Mouse (Mus musculus) embryo, embryonic 10 days (tissue): ENCODE measurements around the gene Kcnip4.

ENCODE experiments used
- DNase-seq: peaks from one replicate; pipeline ENCODE4 v3.0.0-alpha.2; 2015; ENCODE audit warnings: low spot score

Gene Kcnip4

DNA sequence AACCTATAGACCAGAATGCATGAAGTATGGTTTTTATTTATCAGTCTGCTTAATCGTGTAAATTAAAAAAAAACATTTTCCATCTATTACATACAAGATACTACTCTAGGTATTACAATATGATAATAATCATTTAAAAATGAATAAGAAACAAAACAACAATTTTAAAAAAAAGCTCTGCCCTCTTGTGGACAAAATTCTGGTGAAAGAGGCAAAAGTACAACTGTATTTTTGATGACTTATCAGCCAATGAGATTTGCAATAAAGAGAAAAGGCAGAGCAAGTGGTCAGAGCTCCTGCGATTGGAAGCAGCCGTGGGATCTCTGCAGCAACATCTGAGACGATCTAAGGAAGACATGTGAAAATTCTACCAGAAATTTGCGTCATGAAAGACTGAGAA is 172.6 kb downstream of the Kcnip4 start:
- no peak for DNase-seq

DNA sequence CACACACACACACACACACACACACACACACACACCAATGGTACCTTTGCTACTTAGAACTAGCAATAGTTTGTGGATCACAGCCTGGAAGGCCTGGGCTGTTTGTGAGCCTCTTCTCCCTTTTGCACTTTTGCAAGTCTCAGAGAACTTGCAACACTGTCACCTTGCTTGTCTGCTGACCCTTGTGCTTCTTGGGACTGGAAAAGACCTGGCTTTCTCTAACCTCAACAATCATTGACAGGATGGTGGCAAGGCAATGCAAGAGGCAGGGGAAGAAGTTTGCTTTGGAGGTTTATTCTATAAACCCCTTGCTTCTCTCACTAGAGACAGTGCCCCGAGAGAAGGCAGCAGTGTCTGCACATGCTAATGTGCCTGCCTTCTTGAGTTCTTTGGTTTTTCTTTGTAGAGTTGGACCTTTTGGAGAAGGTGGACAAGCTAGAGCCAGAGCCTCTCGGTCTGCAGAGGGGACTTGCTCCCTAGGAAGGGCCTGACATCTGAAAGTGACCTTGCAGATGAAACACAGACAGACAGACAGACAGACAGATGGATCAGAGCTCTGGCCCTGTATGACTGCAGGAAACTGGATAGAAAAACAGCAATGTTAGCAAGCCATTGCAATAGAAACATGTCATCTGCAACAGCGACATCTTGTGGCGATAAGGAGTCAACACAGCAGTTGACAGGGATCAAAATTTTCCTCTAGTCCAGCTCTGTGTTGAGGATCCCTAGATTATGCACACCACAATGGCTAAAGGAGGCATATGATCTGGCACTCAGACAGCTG is 174.4 kb downstream of the Kcnip4 start:
- DNase-seq: peak; percentile 82

GRCm38 (mm10) chr5:49349541-49349940 is 175.2 kb downstream of the Kcnip4 start:
- no peak for DNase-seq

- no peak for DNase-seq
Observed at GRCm38 (mm10) chr5:49348511-49348910, 176.2 kb downstream of the Kcnip4 start.

DNA sequence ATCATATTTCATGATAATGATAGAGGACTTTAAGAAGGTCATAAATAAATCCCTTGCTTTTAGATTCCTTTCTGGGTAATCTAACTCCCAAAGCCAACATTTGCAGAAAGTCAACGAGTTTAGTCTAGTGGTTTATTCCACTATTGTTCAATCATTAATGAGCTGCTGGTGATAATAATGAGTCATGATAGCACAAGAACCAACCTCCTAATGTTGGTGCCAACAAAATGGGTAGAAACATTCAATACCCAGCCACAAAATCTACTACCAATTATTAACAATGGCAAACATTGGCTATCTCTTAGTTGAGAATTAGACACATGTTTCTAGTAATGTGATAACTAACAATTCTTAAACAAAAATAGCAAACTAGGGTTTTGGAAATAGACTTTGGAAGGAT is 180.1 kb downstream of the Kcnip4 start:
- no peak for DNase-seq

DNA sequence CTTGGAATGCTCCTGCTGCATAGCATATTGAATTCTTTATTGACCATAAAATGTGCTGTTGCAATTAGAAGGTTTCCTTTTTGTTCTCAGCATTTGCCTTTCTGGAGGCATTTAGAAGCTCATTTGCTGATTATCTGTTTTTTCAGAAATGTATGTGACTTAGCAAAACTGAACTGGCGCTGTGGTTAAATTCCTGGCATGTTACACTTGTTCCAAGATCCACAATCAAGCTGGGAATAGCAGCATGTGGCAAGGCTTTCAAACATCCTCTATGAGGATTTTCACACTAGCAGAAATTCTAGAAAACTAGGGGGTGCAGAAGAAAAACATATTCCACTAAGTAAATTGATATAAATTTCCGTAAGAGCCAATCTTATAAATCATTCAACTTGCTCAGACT is 187.5 kb downstream of the Kcnip4 start:
- DNase-seq: no peak

- no peak for DNase-seq
Observed at GRCm38 (mm10) chr5:49333063-49333462, 191.6 kb downstream of the Kcnip4 start.

GRCm38 (mm10) chr5:49329023-49329422 is 195.7 kb downstream of the Kcnip4 start:
- DNase-seq: no peak

DNA sequence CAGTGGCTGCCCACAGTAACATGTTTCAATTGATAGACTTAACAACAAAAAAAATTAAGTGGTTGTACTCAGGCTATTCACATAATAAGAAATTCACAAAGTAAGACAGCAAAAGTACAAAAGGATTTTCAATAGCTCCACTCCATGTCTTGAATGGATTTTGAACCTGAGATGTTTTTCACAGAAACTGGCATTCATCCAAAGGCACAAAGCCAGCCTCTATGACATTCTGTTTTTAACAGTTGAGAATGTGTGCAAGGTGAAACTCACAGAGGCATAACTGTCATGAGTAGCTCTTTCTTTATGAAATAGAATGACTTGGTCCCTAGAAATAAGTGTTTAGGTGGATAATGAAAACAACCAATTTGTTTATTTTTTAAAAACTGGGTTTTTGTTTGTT is 206.0 kb downstream of the Kcnip4 start:
- DNase-seq: no peak

DNA sequence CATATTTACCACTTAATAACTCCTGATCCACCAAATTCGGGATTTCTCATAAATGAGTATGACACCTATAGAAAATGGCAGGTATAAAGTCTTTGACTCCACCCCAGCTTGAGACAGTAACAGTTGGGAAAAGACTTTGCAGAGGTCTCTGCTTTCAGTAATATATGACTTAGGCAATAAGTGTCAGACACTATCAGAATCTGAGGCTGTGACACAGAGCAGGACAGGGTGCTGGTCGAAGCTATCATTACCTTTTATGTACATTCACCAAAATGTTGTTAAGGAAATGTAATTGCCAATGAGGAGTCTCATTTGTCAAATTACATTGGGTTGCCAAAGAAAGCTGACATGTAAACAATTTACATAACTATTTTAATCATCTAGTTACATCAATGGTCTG is 206.8 kb downstream of the Kcnip4 start:
- DNase-seq: no peak

DNA sequence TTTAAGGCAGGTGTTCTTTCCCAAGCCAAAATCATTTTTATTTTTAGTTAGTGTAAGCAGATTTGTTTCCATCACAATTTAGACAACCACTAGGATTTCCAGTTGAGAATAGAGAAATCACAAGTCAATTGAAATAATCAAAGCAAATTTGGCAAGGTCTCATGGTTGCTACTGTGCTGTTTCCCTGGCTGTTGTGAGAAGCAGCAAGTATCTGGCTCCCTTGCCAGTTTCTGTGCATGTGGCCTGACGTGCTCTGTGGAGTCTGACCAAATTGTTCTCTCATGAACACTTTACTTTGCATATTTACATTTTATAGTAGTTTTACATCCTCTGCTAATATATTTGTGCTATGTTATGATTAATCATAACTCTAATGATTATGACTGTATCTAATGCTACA is 217.9 kb downstream of the Kcnip4 start:
- DNase-seq: no peak

DNA sequence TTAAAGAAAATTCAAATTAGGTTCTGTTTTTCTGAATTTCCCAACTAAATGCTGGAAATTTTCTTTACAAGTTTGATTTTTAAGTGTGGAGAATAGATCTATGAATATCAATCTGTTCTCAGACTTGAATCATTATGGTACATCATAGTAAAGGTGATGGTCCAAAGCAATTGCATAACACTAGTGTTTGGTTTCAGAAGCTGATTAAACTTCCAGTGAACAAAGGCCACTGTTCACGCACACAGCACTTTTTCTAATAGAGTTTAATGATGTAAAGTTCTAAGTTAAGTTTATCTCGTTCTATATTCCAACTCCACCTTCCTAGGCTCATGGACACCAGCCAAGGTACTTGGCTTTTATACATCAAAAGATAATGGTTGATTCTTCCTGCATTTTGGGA is 219.4 kb downstream of the Kcnip4 start:
- DNase-seq: no peak

DNA sequence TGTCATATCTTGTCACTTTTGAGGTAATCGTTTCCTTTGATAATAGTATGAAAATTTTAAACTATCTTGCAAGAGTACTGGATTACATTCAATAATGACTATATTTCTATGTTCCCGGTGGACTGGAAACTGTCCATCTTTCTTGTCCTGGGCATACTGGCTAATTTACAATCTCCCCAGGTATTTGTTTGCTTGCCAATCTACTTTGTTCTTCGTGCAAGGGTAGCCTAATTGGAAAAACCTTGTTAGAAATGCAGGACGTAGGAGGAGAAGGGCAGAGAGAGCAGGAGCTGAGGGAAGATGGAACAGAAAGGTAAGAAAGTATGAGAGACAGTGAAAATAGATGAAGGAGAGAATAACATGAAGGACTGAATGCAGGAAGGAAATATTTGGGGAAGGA is 226.1 kb downstream of the Kcnip4 start:
- DNase-seq: no peak

DNA sequence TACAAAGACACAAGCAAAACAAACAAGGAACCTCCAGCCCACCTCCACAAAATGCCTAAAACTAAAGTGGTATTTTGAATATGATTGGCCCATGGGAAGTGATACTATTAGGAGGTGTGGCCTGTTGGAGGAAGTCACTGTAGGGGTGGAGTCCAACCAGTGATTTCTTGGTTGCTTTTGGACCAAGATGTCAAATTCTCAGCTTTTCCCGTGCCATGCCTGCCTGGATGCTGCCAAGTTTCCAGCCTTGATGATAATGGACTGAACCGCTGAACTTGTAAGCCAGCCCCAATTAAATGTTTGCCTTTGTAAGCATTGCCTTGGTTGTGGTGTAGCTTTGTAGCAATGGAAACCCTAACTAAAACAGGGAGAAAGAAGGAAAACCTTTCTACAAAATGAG is 232.3 kb downstream of the Kcnip4 start:
- DNase-seq: no peak

DNA sequence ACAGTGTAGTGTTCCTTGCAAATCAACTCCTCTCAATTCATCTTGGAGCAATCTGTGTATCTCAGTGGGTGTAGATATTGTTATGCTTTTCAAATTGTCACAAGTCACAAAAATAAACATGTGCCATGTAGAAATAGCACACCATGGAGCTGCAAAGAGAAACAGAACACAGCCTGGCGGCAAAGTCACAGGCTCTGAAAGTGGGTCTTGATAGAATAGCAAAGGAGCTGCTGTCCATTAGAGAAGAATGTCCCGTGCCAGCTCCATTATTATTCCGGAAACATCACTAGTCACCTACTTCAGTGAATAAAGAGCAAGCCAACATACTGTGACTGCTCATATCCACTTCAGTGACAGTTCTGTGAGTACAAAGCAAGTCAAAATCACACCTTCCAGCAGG is 232.9 kb downstream of the Kcnip4 start:
- no peak for DNase-seq

DNA sequence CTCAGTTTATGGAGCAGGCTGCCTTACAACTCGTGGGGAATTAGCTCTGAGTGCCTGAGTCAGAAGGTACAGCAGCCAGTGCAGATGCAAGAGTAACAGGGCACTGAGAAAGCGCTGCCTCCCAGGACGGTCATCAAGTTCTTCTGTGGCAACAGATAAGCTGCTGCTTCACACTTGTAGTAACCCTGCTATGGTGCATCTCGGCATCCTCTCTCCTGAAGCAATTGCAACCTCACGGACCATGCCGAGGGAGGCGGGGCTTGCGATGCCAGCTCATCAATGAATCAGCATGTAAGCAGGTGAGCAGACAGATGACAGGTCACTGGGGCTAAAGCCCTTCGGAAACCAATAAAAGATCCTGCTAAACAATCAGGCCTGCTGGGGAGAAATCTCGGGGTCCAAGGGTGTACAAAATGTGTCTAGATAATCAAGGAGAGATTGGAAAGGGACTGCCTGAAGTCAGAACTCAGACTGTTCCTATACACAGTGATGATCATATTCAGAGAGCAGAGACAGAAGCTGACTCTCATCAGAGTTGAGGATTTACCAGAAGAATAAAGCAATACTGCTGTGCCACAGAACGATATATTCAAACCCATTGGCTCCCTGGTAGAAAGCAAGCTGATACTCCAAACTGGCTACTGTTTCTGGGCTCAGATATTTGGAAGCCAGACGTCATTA is 239.1 kb downstream of the Kcnip4 start:
- peak; percentile 11 for DNase-seq

- DNase-seq: peak; percentile 24
Observed at GRCm38 (mm10) chr5:49284776-49285175, 239.9 kb downstream of the Kcnip4 start.

- no peak for DNase-seq
Observed at GRCm38 (mm10) chr5:49283403-49283802, 241.3 kb downstream of the Kcnip4 start.

- no peak for DNase-seq
Observed at GRCm38 (mm10) chr5:49271864-49272263, 252.8 kb downstream of the Kcnip4 start.

GRCm38 (mm10) chr5:49268807-49269206 is 255.9 kb downstream of the Kcnip4 start:
- DNase-seq: no peak

DNA sequence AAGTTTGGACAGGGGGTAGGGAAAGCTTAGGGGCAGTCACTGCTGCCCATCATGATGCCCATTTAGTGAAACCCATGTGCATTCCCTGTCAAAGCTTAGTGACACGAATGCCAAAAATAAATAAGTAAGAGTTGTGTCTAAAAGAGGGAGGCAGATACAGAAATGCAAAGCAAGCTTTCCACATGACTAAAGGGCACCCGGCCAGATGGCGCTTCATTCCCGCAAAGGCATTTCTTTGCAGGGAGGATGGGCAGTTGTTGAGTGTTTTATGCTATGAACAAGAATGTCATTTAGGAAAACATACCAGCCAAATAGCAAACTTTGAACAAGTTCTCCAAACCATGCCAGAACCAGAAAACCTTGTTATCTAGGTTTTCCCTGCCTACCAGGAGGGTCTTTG is 265.4 kb downstream of the Kcnip4 start:
- no peak for DNase-seq

GRCm38 (mm10) chr5:49256850-49257249 is 267.9 kb downstream of the Kcnip4 start:
- no peak for DNase-seq

GRCm38 (mm10) chr5:49255983-49256382 is 268.7 kb downstream of the Kcnip4 start:
- DNase-seq: no peak

GRCm38 (mm10) chr5:49247081-49247480 is 277.6 kb downstream of the Kcnip4 start:
- DNase-seq: no peak
